Mouse (Mus musculus) 3T3-L1 (cell line): ENCODE results near the gene Kdelc2.
A peak's percentile ranks its signal among the peaks of the same experiment; 100 is the strongest.

Experiments
- DNase-seq: peaks from one replicate; pipeline ENCODE4 v3.0.0-alpha.2; 2015; ENCODE audit warnings: low read depth, low spot score

Gene Kdelc2

GRCm38 (mm10) chr9:53383951-53384866 is at the start of gene Kdelc2:
Gene Kdelc2, plus strand, starts transcription at chr9:53384025.
- peak; percentile 92 for DNase-seq

GRCm38 (mm10) chr9:53335131-53335530 is 48.7 kb upstream of the Kdelc2 start:
- DNase-seq = no peak

- DNase-seq = no peak
These were observed 44.2 kb upstream of the Kdelc2 start for GRCm38 (mm10) chr9:53339603-53340002.

GRCm38 (mm10) chr9:53340328-53340916 is 43.4 kb upstream of the Kdelc2 start:
- DNase-seq = no peak

GRCm38 (mm10) chr9:53340969-53341368 is 42.9 kb upstream of the Kdelc2 start:
- no peak for DNase-seq

- no peak for DNase-seq
These were observed 41.8 kb upstream of the Kdelc2 start for GRCm38 (mm10) chr9:53341981-53342380.

- no peak for DNase-seq
These were observed 39.0 kb upstream of the Kdelc2 start for GRCm38 (mm10) chr9:53344646-53345432.

- no peak for DNase-seq
These were observed 38.1 kb upstream of the Kdelc2 start for GRCm38 (mm10) chr9:53345728-53346127.

GRCm38 (mm10) chr9:53346402-53346801 is 37.4 kb upstream of the Kdelc2 start:
- no peak for DNase-seq

- no peak for DNase-seq
These were observed 34.6 kb upstream of the Kdelc2 start for GRCm38 (mm10) chr9:53349211-53349610.

GRCm38 (mm10) chr9:53350331-53350730 is 33.5 kb upstream of the Kdelc2 start:
- no peak for DNase-seq

- DNase-seq = no peak
These were observed 31.9 kb upstream of the Kdelc2 start for GRCm38 (mm10) chr9:53351899-53352298.

- DNase-seq = no peak
These were observed 30.7 kb upstream of the Kdelc2 start for GRCm38 (mm10) chr9:53353161-53353560.

GRCm38 (mm10) chr9:53356219-53357155 is 27.3 kb upstream of the Kdelc2 start:
- DNase-seq = no peak

- no peak for DNase-seq
These were observed 12.5 kb upstream of the Kdelc2 start for GRCm38 (mm10) chr9:53371339-53371738.

GRCm38 (mm10) chr9:53375907-53376306 is 7.9 kb upstream of the Kdelc2 start:
- DNase-seq = peak; percentile 66

GRCm38 (mm10) chr9:53376820-53377219 is 7.0 kb upstream of the Kdelc2 start:
- no peak for DNase-seq

GRCm38 (mm10) chr9:53377597-53377996 is 6.2 kb upstream of the Kdelc2 start:
- no peak for DNase-seq

GRCm38 (mm10) chr9:53378171-53378570 is 5.7 kb upstream of the Kdelc2 start:
- no peak for DNase-seq

GRCm38 (mm10) chr9:53380595-53380994 is 3.2 kb upstream of the Kdelc2 start:
- DNase-seq = no peak

- no peak for DNase-seq
These were observed 2.7 kb upstream of the Kdelc2 start for GRCm38 (mm10) chr9:53381113-53381615.
